Mouse (Mus musculus): ENCODE results near the gene Ppil4. TPM values are rescaled to one million over a fixed set of nuclear protein-coding genes. Genes with fewer than 3 reads are reported as not detected.
A peak's percentile ranks its signal among the peaks of the same experiment; 100 is the strongest.

Gene Ppil4
- total and polyA plus RNA-seq, 2 experiments from 2014 or later, result 49.6 to 50.2 TPM

DNA sequence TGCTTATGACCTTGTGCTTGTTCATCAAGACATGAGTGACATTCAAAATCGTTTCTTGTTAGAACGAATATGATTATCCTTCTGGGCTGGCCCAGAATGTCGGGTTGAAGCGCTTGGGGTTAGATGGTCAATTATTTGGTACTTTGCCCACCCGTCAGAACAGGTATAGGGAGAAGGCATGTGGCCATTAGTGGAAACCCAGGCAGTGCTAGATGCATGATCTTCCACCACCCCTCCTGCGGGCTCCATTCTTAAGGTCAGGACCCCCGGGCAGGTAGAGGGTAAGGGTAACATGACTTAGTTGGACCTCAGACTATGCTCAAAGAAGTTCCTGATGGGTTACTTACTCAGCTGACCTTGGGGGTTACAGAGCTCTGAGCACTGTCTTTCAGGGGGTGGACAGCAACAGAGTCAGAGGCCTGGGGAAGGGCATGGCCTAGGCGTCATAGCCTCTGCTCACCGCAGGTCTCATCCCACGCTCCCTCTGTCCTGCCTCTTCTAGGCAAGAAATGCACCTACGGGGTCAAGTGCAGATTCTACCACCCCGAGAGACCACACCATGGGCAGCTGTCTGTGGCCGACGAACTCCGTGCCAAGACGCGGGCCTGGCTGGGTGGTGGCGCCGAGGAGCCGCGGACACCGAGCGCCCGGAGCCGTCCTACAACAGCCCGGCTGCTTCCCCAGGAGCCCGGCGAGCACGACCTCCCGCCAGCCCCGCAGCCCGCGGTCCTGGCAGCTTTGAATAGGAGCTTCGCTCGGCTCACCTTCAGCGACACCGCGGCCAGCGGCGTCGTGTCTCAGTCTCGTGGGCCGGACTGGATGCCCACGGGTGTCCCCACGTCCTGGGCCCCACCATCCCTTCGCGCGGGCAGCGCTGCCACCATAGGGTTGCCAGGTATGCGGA, 74.3 kb downstream of the Ppil4 start:
- Histone ChIP-seq H3K4me2 (ENCODE audit: low read depth) (peak overlapping the region; percentile 54), H3K9ac (peak overlapping the region; percentile 43), H3K4me3 (ENCODE audit: low read depth, low read length) (peak overlapping the region; percentile 30), H3K27me3 (ENCODE audit: insufficient read depth, low read length) (peaks cover 4% of the 10 kb centered on the region; the same call in 1 of the 2 replicates), H3K4me1 (ENCODE audit: insufficient read depth) (no peaks in the 10 kb centered on the region), H3K36me3 (ENCODE audit: insufficient read depth) (no peaks in the 10 kb centered on the region), H3K27ac (ENCODE audit: low read depth, low read length) (no peak overlapping the region), H3K9me3 (ENCODE audit: low read length) (no peaks in the 10 kb centered on the region)
- 16% methylated on average over 49 of the region's 50 CpGs for WGBS
- DNase-seq (no peak), ATAC-seq (0 out of 2 replicates have a peak, but pooled peaks have one; percentile 7)
- TF ChIP-seq CTCF (IDR thresholded peaks at IDR 0.05; ENCODE audit: low read depth), result no peak

GRCm38 (mm10) chr10:7867666-7868030, 75.0 kb downstream of the Ppil4 start:
- Histone ChIP-seq H3K36me3 (ENCODE audit: insufficient read depth) (no peaks in the 10 kb centered on the region), H3K27me3 (ENCODE audit: insufficient read depth, low read length) (peaks cover 4% of the 10 kb centered on the region; the same call in 1 of the 2 replicates), H3K4me3 (ENCODE audit: low read depth, low read length) (peak overlapping the region; percentile 30), H3K9ac (peak overlapping the region; percentile 43), H3K4me1 (ENCODE audit: insufficient read depth) (no peaks in the 10 kb centered on the region), H3K9me3 (ENCODE audit: low read length) (no peaks in the 10 kb centered on the region), H3K27ac (ENCODE audit: low read depth, low read length) (no peak overlapping the region), H3K4me2 (ENCODE audit: low read depth) (peak overlapping the region; percentile 54)
- WGBS, result 23% methylated on average over 21 of the region's 21 CpGs
- no peak for TF ChIP-seq CTCF (IDR thresholded peaks at IDR 0.05; ENCODE audit: low read depth)
- no peak for DNase-seq
- ATAC-seq, result 0 out of 2 replicates have a peak, but pooled peaks have one; percentile 16

DNA sequence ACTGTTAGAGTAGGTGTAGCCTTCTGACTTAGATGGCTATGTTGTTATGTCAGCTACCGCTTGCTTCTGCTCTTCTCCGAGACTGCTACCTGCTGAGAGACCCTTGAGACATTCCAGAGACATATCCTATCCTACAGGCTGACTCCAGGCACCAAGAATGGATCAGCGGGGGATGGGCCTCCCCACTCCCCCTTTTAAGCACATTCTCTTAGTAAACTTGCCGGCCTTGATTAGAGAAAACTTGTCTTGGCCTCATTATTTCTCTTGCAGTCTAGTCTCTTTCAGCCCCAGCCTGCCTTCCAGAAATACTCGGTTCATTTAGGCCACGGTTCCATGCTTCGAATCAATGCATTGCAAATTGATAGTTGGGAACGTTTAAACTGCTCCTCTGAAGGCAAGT, 77.1 kb downstream of the Ppil4 start:
- no peak overlapping the region for H3K4me2 ChIP-seq (ENCODE audit: low read depth)
- H3K4me3 ChIP-seq (ENCODE audit: low read depth, low read length), result no peak overlapping the region
- peaks cover 4% of the 10 kb centered on the region; the same call in 1 of the 2 replicates for H3K27me3 ChIP-seq (ENCODE audit: insufficient read depth, low read length)
- no peak for TF ChIP-seq CTCF (IDR thresholded peaks at IDR 0.05; ENCODE audit: low read depth)
- no peak for DNase-seq
- H3K9me3 ChIP-seq (ENCODE audit: low read length), result no peaks in the 10 kb centered on the region
- H3K9ac ChIP-seq, result no peak overlapping the region
- WGBS, result 38% methylated on average over 8 of the region's 8 CpGs
- no peaks in the 10 kb centered on the region for H3K36me3 ChIP-seq (ENCODE audit: insufficient read depth)
- ATAC-seq, result no peak
- no peak overlapping the region for H3K27ac ChIP-seq (ENCODE audit: low read depth, low read length)
- no peaks in the 10 kb centered on the region for H3K4me1 ChIP-seq (ENCODE audit: insufficient read depth)

DNA sequence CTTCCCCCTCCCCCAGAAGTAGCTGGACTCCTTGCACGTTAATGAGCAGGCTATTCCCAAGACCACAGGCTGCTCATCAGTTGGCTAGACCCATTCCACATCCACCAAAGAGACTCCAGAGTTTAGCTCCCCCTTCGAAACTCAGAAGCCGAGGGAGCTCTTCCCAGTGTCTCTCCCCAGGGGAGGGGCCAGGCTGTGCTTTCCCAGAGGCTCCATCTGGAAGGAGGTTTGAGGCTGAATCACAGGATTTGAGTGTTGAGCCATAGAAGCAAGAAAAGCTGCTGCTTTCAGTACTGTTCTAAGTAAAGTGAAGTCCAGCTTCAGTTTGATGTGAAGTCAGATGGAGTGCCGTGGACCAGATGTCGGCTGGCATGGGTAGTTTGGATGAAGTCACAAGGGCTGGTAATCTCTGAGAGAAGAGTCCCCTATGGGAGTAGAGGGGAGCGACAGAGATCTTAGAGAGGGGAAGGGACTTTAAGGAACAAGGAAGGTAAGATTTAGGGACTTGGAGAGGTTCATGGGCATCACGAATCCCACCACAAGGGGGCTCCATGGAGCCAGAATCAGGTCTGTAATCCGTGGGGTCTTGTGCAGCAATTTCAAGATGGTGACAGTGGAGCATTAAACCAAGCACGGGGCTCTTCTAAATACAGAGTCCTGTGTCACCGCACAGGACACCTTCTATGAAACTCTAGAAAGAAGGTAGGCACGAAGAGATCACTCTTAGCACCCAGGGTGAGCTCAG, 78.1 kb downstream of the Ppil4 start:
- peak; percentile 46 for TF ChIP-seq CTCF (IDR thresholded peaks at IDR 0.05; ENCODE audit: low read depth)
- no peaks in the 10 kb centered on the region for H3K36me3 ChIP-seq (ENCODE audit: insufficient read depth)
- DNase-seq, result peak; percentile 45
- ATAC-seq, result peak; percentile 84
- H3K27me3 ChIP-seq (ENCODE audit: insufficient read depth, low read length), result peaks cover 4% of the 10 kb centered on the region; the same call in 1 of the 2 replicates
- H3K9me3 ChIP-seq (ENCODE audit: low read length), result no peaks in the 10 kb centered on the region
- H3K4me3 ChIP-seq (ENCODE audit: low read depth, low read length), result no peak overlapping the region
- no peaks in the 10 kb centered on the region for H3K4me1 ChIP-seq (ENCODE audit: insufficient read depth)
- WGBS, result 64% methylated on average over 11 of the region's 11 CpGs
- H3K27ac ChIP-seq (ENCODE audit: low read depth, low read length), result no peak overlapping the region
- H3K9ac ChIP-seq, result no peak overlapping the region
- H3K4me2 ChIP-seq (ENCODE audit: low read depth), result no peak overlapping the region

GRCm38 (mm10) chr10:7871381-7872020, 78.8 kb downstream of the Ppil4 start:
- DNase-seq (no peak), ATAC-seq (no peak)
- WGBS, result 92% methylated on average over 5 of the region's 5 CpGs
- Histone ChIP-seq H3K27me3 (ENCODE audit: insufficient read depth, low read length) (peaks cover 4% of the 10 kb centered on the region; the same call in 1 of the 2 replicates), H3K9ac (no peak overlapping the region), H3K4me3 (ENCODE audit: low read depth, low read length) (no peak overlapping the region), H3K27ac (ENCODE audit: low read depth, low read length) (no peak overlapping the region), H3K4me2 (ENCODE audit: low read depth) (no peak overlapping the region), H3K36me3 (ENCODE audit: insufficient read depth) (no peaks in the 10 kb centered on the region), H3K4me1 (ENCODE audit: insufficient read depth) (no peaks in the 10 kb centered on the region), H3K9me3 (ENCODE audit: low read length) (no peaks in the 10 kb centered on the region)
- no peak for TF ChIP-seq CTCF (IDR thresholded peaks at IDR 0.05; ENCODE audit: low read depth)

Small RNA genes within 50 kb of the gene (microRNA-seq; reads per million reads assigned to microRNA genes)
- 0.39 to 0.61 reads per million in 2 experiments for gene Mir5104

Other genes with a start within 250 kb of the Ppil4 start
- gene Lrp11, start 203.1 kb upstream of the Ppil4 start, total RNA-seq (2014; rRNA removed), result 113 and 115 TPM in 2 replicates
- 54.4 and 57.8 TPM in 2 replicates for gene Lrp11, start 203.1 kb upstream of the Ppil4 start, polyA plus RNA-seq (2015; fragmentation: Nextera tagmentation; extraction: Ambion mirVana)
- gene Nup43, start 125.4 kb upstream of the Ppil4 start, total RNA-seq (2014; rRNA removed), result 10.5 and 15.2 TPM in 2 replicates
- gene Nup43, start 125.4 kb upstream of the Ppil4 start, polyA plus RNA-seq (2015; fragmentation: Nextera tagmentation; extraction: Ambion mirVana), result 19.1 and 21.7 TPM in 2 replicates
- 90.0 and 92.3 TPM in 2 replicates for gene Pcmt1, start 111.8 kb upstream of the Ppil4 start, total RNA-seq (2014; rRNA removed)
- 165 and 178 TPM in 2 replicates for gene Pcmt1, start 111.8 kb upstream of the Ppil4 start, polyA plus RNA-seq (2015; fragmentation: Nextera tagmentation; extraction: Ambion mirVana)
- gene Lats1, start 111.7 kb upstream of the Ppil4 start, total RNA-seq (2014; rRNA removed), result 38.3 and 54.6 TPM in 2 replicates
- gene Lats1, start 111.7 kb upstream of the Ppil4 start, polyA plus RNA-seq (2015; fragmentation: Nextera tagmentation; extraction: Ambion mirVana), result 5.0 and 7.4 TPM in 2 replicates
- 17.8 and 18.7 TPM in 2 replicates for gene Katna1, start 66.9 kb upstream of the Ppil4 start, total RNA-seq (2014; rRNA removed)
- 18.8 and 20.3 TPM in 2 replicates for gene Katna1, start 66.9 kb upstream of the Ppil4 start, polyA plus RNA-seq (2015; fragmentation: Nextera tagmentation; extraction: Ambion mirVana)
- gene Ginm1, start 67 bp upstream of the Ppil4 start, total RNA-seq (2014; rRNA removed), result 31.0 and 51.0 TPM in 2 replicates
- gene Ginm1, start 67 bp upstream of the Ppil4 start, polyA plus RNA-seq (2015; fragmentation: Nextera tagmentation; extraction: Ambion mirVana), result 61.2 and 65.6 TPM in 2 replicates
- 0.08 and 0.24 TPM in 2 replicates for gene Zc3h12d, start 39.6 kb downstream of the Ppil4 start, total RNA-seq (2014; rRNA removed)
- 0.09 and 0.21 TPM in 2 replicates for gene Zc3h12d, start 39.6 kb downstream of the Ppil4 start, polyA plus RNA-seq (2015; fragmentation: Nextera tagmentation; extraction: Ambion mirVana)
- 45.1 and 62.4 TPM in 2 replicates for gene Tab2, start 163.3 kb downstream of the Ppil4 start, total RNA-seq (2014; rRNA removed)
- 6.3 and 9.8 TPM in 2 replicates for gene Tab2, start 163.3 kb downstream of the Ppil4 start, polyA plus RNA-seq (2015; fragmentation: Nextera tagmentation; extraction: Ambion mirVana)